Mouse (Mus musculus) left cerebral cortex, adult 8-10 months (tissue): ENCODE measurements at regions not wholly inside any gene's neighbourhood (a gene's known extent, or its start where the extent isn't known, plus 50 kb on each side); places are given as distances from the start of the nearest gene placed in this dataset.
A peak's percentile ranks its signal among the peaks of the same experiment; 100 is the strongest.

Experiments used
- DNase-seq, 2 experiments: peaks; one replicate each; pipeline ENCODE4 v3.0.0; 2022; ENCODE audit warnings: low spot score in 2 of 2

GRCm38 (mm10) chr1:189991089-189991488 is 68.9 kb upstream of the Smyd2 start:
- no peak for DNase-seq

- no peak for DNase-seq
Observed at GRCm38 (mm10) chr1:189990046-189990622, 68.0 kb upstream of the Smyd2 start.

- DNase-seq = no peak
Observed at GRCm38 (mm10) chr1:189989376-189989775, 67.2 kb upstream of the Smyd2 start.

DNA sequence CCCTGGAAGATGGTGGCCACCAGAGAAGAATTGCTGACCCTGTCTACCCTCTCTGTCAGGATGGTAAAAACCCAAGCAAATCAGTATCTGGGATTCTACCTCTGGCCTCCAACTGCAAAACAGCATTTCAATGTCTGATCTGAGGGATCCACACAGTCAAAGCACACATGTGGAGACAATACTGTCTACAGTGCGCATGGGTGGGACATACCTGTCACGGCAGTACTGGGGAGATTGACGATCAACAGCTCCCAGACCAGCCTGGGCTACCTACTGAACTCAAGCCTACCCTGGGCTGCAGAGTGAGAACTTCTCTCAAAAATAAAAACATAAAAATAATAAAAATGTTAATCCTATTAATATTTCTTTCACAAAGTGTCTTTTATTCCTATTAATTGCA is 66.7 kb upstream of the Smyd2 start:
- DNase-seq = no peak

DNA sequence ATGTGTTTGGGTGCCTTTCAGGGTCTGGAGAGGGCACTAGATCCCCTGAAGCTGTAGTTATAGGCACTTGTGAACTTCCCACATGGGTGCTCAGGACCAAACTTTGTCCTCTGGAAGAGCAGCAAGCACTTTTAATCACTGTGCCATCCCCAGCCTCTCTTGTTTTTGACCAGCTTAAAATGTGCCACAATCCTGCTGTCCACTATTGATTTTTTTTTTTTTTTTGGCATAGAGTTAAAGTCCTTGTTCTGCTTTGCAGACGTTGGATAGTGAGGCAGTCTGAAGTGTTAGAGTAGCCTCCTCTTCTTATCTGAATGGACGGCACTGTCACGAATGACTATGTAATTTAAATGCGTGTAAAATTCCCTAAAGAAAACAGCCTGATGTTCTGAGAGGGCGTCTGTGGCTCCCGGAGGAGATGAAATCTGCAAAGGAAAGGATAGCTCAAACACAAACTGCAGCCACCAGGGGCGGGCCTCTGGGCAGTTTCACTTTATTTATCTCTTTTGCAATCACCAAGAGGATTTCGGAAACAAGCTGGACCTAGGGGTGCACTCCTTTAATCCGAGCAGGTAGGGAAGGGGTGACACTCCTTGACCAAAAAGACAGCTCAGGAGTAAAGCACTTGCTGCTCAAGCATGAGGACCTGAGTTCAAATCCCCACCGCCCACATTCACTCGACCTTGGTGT is 63.5 kb upstream of the Smyd2 start:
- no peak for DNase-seq

DNA sequence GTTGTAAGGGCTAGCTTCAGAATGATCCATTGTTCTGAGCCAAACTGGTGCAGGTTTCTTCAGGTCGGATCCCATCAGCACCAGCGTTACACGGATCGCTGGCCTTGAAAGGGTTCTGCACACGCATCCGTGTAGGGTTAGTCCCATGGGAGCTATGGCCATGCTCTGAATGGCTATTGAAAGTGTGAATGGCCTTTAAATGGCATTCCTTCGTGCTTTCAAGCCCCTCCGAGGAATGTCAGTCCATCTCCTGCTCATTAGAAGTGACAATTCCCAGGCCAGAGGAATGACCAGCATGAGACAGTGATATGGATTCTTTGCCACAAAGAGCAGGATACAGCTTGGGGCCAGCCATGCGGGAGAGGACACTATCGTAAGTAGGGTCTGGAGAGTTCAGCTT is 56.1 kb upstream of the Smyd2 start:
- no peak for DNase-seq

- no peak for DNase-seq
Observed at GRCm38 (mm10) chr1:189975660-189976059, 53.5 kb upstream of the Smyd2 start.

DNA sequence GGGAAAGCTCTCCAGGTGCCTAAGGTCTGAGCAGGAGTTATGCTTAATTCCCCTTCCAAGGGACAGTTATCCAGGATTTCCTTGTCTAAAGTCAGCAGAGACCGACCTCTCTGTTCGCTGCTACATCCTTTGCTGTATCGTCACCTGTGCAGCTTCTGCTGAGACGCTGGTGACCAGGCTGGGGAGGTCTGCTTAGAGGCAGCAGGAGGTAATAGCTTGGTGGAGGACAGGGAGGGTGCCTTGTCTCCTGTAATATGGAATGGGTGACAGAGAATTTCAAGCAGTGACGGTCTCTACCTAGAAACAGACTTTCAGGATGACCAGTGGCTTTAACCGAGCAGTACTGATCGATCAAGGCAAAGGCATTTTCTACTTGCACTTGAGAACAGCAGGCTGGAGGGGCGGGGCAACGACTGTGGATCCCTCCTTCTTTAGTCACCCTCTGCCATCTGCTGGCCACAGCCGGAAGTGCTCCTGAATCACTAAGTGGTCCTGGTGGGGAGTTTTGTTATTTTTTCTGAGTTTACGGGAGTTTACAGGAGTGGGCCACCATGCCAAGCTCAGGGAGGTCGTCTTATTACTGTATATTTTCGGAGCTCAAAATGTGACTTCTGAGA is 50.7 kb upstream of the Smyd2 start:
- peak; percentile 60 to 65 for DNase-seq
